27 mouse cellular contexts compared by ENCODE assay signal in the genomic region with DNA sequence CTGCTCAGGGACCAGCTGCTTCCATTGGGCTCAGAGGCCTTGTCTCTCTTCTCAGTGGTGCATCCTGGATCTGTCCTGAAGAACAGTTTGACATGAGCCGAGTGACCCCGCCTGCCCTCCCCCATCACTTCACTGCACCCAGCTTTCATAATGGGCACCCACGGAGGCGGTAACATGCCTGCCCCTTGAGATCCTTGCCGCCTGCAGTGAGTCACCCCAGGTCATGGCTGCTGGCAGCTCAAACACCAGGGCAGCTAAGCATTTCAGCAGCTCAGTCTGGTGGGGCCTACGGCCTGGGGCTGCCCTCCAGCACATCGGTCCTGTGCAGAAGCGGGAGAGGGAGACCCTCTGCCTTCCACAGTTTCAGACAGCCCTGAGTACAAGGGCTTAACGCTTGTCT. TPM values are rescaled to one million over a fixed set of nuclear protein-coding genes. Genes with fewer than 3 reads are reported as not detected.
DNase-seq lines count a peak whose midpoint lies in the region; ATAC-seq and TF ChIP-seq lines count a peak whose summit lies in the region.
"Had no signal": no experiment of that assay in that cellular context is flagged by ENCODE, and none has a peak within 500 bp of the region (broad histone marks: within the 10 kb centered on the region; RNA-seq: fewer than 3 reads in every experiment).

No protein-coding gene starts in this region.

- peaks cover under 1% of the 10 kb centered on the region for H3K27me3 ChIP-seq in Patski

- in situ Hi-C loops in Patski (cut with MboI; ENCODE audit: low pct_unique_long_range_greater_than_20kb): no loop called here

- intact Hi-C loops in gastrocnemius, adult 2 months (cut with DNase I): no loop called here

- no peak for TF ChIP-seq CTCF in gastrocnemius, adult 2 months (IDR thresholded peaks at IDR 0.05)
- no peak for TF ChIP-seq CTCF in Patski (IDR thresholded peaks at IDR 0.05)

- H3K27ac ChIP-seq in gastrocnemius, adult 2 months: no peak overlapping the region
- H3K27ac ChIP-seq: embryonic facial prominence, embryonic 12.5 days; embryonic facial prominence, embryonic 15.5 days; heart, adult 2 months; heart, embryonic 10.5 days; heart, embryonic 13.5 days; intestine, embryonic 15.5 days had no signal

- peak; percentile 73 for ATAC-seq in Patski
- ATAC-seq: forebrain, embryonic 14.5 days; forebrain, postnatal 0 days; hindbrain, embryonic 16.5 days; intestine, embryonic 15.5 days had no signal

- POLR2A ChIA-PET in Patski (lab: Charles Lee): interaction anchor here (0.6 kb wide), 1 partner anchor 9 kb away, joined by 3 read pairs; no protein-coding TSS in a partner anchor

- CTCF ChIA-PET in Patski (lab: Charles Lee): no interaction called here

- H3K4me3 ChIP-seq in gastrocnemius, adult 2 months: no peak overlapping the region
- H3K4me3 ChIP-seq: embryonic facial prominence, embryonic 12.5 days; embryonic facial prominence, embryonic 15.5 days; heart, adult 2 months; heart, embryonic 10.5 days; heart, embryonic 13.5 days; intestine, embryonic 15.5 days had no signal

- DNase-seq in adrenal gland, adult (ENCODE audit: inconsistent age in 2 of 2, low spot score in 1 of 2): peak; percentile 51 to 73
- no peak for DNase-seq in adrenal gland, adult 8-10 months
- DNase-seq in gastrocnemius, adult 2 months: peak; percentile 10
- no peak for DNase-seq in gastrocnemius, postnatal 25 days
- peak; percentile 28 for DNase-seq in Patski (ENCODE audit: low read depth, low spot score)
- peak; percentile 66 to 69 for DNase-seq in adrenal gland, postnatal 36 days
- no peak for DNase-seq in layer of hippocampus, postnatal 10 days (ENCODE audit: low spot score in 2 of 2)
- DNase-seq: cerebellum, adult 18-20 months; cerebellum, adult 9-10 months; cerebellum, postnatal 14 days; forebrain, postnatal 0 days; gastrocnemius, postnatal 36 days; heart, adult 2 months; heart, postnatal 14 days; heart, postnatal 4 days; kidney, adult 11 months had no signal

RNA-seq across cellular contexts. Expression of a gene that starts 10.5 kb away (rescaled TPM):
- total RNA-seq in adrenal gland, adult 8-10 months (2022): 10 to 100 TPM; 54.1 to 66.7 (median 59.6) TPM
- 10 to 100 TPM; 18.1 to 19.3 TPM for total RNA-seq in gastrocnemius, adult 2 months (2021)
- total RNA-seq in gastrocnemius, postnatal 25 days (2021): 10 to 100 TPM; 16.5 to 16.8 TPM
- 42.2 TPM for polyA plus RNA-seq in Patski (2021)
- total RNA-seq in adrenal gland, postnatal 36 days (2021): 10 to 100 TPM; 49.0 to 50.2 TPM
- total RNA-seq in layer of hippocampus, postnatal 10 days (2021): 10 to 100 TPM; 27.9 to 33.9 TPM

RNA-seq across cellular contexts. Expression of a gene that starts 11.3 kb away (rescaled TPM):
- 1 to 10 TPM in 2 of 4 experiments, under 1 TPM in 2; 0.23 to 2.2 (median 1.0) TPM for total RNA-seq in adrenal gland, adult 8-10 months (2022)
- total RNA-seq in gastrocnemius, adult 2 months (2021): not detected
- total RNA-seq in gastrocnemius, postnatal 25 days (2021): not detected
- 0.17 TPM for polyA plus RNA-seq in Patski (2021)
- under 1 TPM; 0.46 to 0.96 TPM for total RNA-seq in adrenal gland, postnatal 36 days (2021)
- 1 to 10 TPM; 3.1 to 4.0 TPM for total RNA-seq in layer of hippocampus, postnatal 10 days (2021)
- total RNA-seq: common myeloid progenitor, adult 5-6 weeks; gastrocnemius, adult 8-10 months; gastrocnemius, postnatal 36 days; granulocyte monocyte progenitor cell, adult 5-6 weeks had no signal

RNA-seq across cellular contexts. Expression of a gene that starts 16.1 kb away (rescaled TPM):
- total RNA-seq in adrenal gland, adult 8-10 months (2022): not detected
- not detected for total RNA-seq in gastrocnemius, adult 2 months (2021)
- not detected for total RNA-seq in gastrocnemius, postnatal 25 days (2021)
- polyA plus RNA-seq in Patski (2021): 0.12 TPM
- total RNA-seq in adrenal gland, postnatal 36 days (2021): not detected
- not detected for total RNA-seq in layer of hippocampus, postnatal 10 days (2021)
- total RNA-seq: common myeloid progenitor, adult 5-6 weeks; gastrocnemius, adult 8-10 months; gastrocnemius, postnatal 36 days; granulocyte monocyte progenitor cell, adult 5-6 weeks; heart, adult 2 months; heart, postnatal 14 days; heart, postnatal 4 days had no signal
- polyA plus RNA-seq: embryonic facial prominence, embryonic 15.5 days; forebrain, embryonic 14.5 days; forebrain, postnatal 0 days; heart, adult 2 months; heart, embryonic 10.5 days; heart, embryonic 13.5 days; heart, embryonic 16.5 days; intestine, embryonic 15.5 days had no signal

RNA-seq across cellular contexts. Expression of a gene that starts 18.0 kb away (rescaled TPM):
- 100 to 1,000 TPM; 415 to 500 (median 453) TPM for total RNA-seq in adrenal gland, adult 8-10 months (2022)
- 100 to 1,000 TPM; 235 to 261 TPM for total RNA-seq in gastrocnemius, adult 2 months (2021)
- 100 to 1,000 TPM; 194 to 222 TPM for total RNA-seq in gastrocnemius, postnatal 25 days (2021)
- 562 TPM for polyA plus RNA-seq in Patski (2021)
- total RNA-seq in adrenal gland, postnatal 36 days (2021): 100 to 1,000 TPM; 496 to 507 TPM
- total RNA-seq in layer of hippocampus, postnatal 10 days (2021): 100 to 1,000 TPM; 283 to 319 TPM

RNA-seq across cellular contexts. Expression of a gene that starts 30.9 kb away (rescaled TPM):
- total RNA-seq in adrenal gland, adult 8-10 months (2022): 10 to 100 TPM in 2 of 4 experiments, 1 to 10 TPM in 2; 7.0 to 16.9 (median 12.3) TPM
- total RNA-seq in gastrocnemius, adult 2 months (2021): under 1 TPM; 0.08 to 0.20 TPM
- total RNA-seq in gastrocnemius, postnatal 25 days (2021): under 1 TPM; 0.03 to 0.08 TPM
- polyA plus RNA-seq in Patski (2021): 0.96 TPM
- 1 to 10 TPM; 5.0 to 5.4 TPM for total RNA-seq in adrenal gland, postnatal 36 days (2021)
- total RNA-seq in layer of hippocampus, postnatal 10 days (2021): 100 to 1,000 TPM; 189 to 192 TPM
- total RNA-seq: granulocyte monocyte progenitor cell, adult 5-6 weeks had no signal
- polyA plus RNA-seq: heart, embryonic 10.5 days had no signal

Comparison
In these comparisons a context has a peak if more than half of its experiments do, and no peak if none do; other contexts are left out.
1. DNase-seq: peak in adrenal gland, adult (2 of 2), gastrocnemius, adult 2 months (single experiment), Patski (single experiment) and adrenal gland, postnatal 36 days (2 of 2); none in adrenal gland, adult 8-10 months (single experiment), gastrocnemius, postnatal 25 days (single experiment) and layer of hippocampus, postnatal 10 days (0 of 2).